8 mouse cellular contexts compared by ENCODE assay signal in the genomic region with DNA sequence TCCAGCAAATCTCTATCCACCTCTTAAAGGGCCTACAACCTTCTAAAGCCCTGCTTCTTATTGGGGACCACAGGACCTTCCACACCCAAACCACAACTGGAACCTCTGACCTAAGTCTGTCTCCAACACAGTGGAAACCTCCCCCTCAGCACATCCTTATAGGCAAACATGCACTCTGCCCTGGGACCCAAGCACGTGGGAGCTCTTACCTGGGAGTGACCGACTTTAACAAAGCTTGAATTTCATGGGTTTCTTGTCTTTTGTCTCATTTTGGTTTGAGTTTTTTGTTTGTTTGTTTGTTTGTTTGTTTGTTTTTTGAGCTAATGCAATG. TPM values are rescaled to one million over a fixed set of nuclear protein-coding genes. Genes with fewer than 3 reads are reported as not detected.
DNase-seq lines count a peak whose midpoint lies in the region; ATAC-seq lines count a peak whose summit lies in the region.

No protein-coding gene starts in this region.

- peaks cover 15% of the 10 kb centered on the region for H3K4me1 ChIP-seq in heart, embryonic 11.5 days (ENCODE audit: control insufficient read depth, insufficient read depth, low read length)
- H3K4me1 ChIP-seq in midbrain, embryonic 10.5 days: peaks cover 24% of the 10 kb centered on the region
- H3K4me1 ChIP-seq in midbrain, embryonic 13.5 days (replicated peaks): peaks cover 13% of the 10 kb centered on the region
- peaks cover 36% of the 10 kb centered on the region for H3K4me1 ChIP-seq in liver, embryonic 12.5 days

- peak overlapping the region; percentile 37; the same call in 1 of the 2 replicates for H3K4me2 ChIP-seq in heart, embryonic 11.5 days
- H3K4me2 ChIP-seq in midbrain, embryonic 13.5 days (replicated peaks): no peak overlapping the region
- peak overlapping the region; percentile 53 for H3K4me2 ChIP-seq in liver, embryonic 12.5 days

- H3K27me3 ChIP-seq in heart, embryonic 11.5 days (ENCODE audit: control insufficient read depth, insufficient read depth, low read length): no peaks in the 10 kb centered on the region
- H3K27me3 ChIP-seq in midbrain, embryonic 10.5 days (ENCODE audit: low read depth, poor library complexity, severe bottlenecking): no peaks in the 10 kb centered on the region
- no peaks in the 10 kb centered on the region for H3K27me3 ChIP-seq in midbrain, embryonic 13.5 days
- 0 out of 2 replicates have a peak, but pooled peaks cover under 1% of the 10 kb centered on the region for H3K27me3 ChIP-seq in liver, embryonic 12.5 days (replicated peaks)

- 53% methylated on average over 2 of the region's 2 CpGs for WGBS in heart, embryonic 11.5 days (ENCODE audit: insufficient replicate concordance)
- 70% methylated on average over 2 of the region's 2 CpGs for WGBS in midbrain, embryonic 10.5 days
- 81% methylated on average over 2 of the region's 2 CpGs for WGBS in midbrain, embryonic 13.5 days
- WGBS in liver, embryonic 12.5 days (ENCODE audit: insufficient replicate concordance): 15% methylated on average over 2 of the region's 2 CpGs

- 0 out of 2 replicates have a peak overlapping the region, but pooled peaks have one; percentile 74 for H3K27ac ChIP-seq in heart, embryonic 11.5 days (ENCODE audit: low read depth, low read length)
- H3K27ac ChIP-seq in midbrain, embryonic 10.5 days (replicated peaks): peak overlapping the region; percentile 69
- H3K27ac ChIP-seq in midbrain, embryonic 13.5 days: no peak overlapping the region
- peak overlapping the region; percentile 61 for H3K27ac ChIP-seq in liver, embryonic 12.5 days

- H3K9me3 ChIP-seq in heart, embryonic 11.5 days (replicated peaks; ENCODE audit: control insufficient read depth, low read length): no peaks in the 10 kb centered on the region
- no peaks in the 10 kb centered on the region for H3K9me3 ChIP-seq in midbrain, embryonic 10.5 days (replicated peaks)
- no peaks in the 10 kb centered on the region for H3K9me3 ChIP-seq in midbrain, embryonic 13.5 days
- no peaks in the 10 kb centered on the region for H3K9me3 ChIP-seq in liver, embryonic 12.5 days (replicated peaks)

- no peaks in the 10 kb centered on the region for H3K36me3 ChIP-seq in heart, embryonic 11.5 days (ENCODE audit: control insufficient read depth, insufficient read depth, low read length)
- H3K36me3 ChIP-seq in midbrain, embryonic 10.5 days: no peaks in the 10 kb centered on the region
- H3K36me3 ChIP-seq in midbrain, embryonic 13.5 days: no peaks in the 10 kb centered on the region
- no peaks in the 10 kb centered on the region for H3K36me3 ChIP-seq in liver, embryonic 12.5 days

- no peak for ATAC-seq in heart, embryonic 11.5 days (replicated peaks; ENCODE audit: insufficient number of reproducible peaks, low FRiP score, low TSS enrichment)
- no peak for ATAC-seq in midbrain, embryonic 13.5 days
- no peak for ATAC-seq in liver, embryonic 12.5 days

- H3K4me3 ChIP-seq in heart, embryonic 11.5 days (ENCODE audit: low read depth, low read length): no peak overlapping the region
- H3K4me3 ChIP-seq in midbrain, embryonic 10.5 days: no peak overlapping the region
- H3K4me3 ChIP-seq in midbrain, embryonic 13.5 days (replicated peaks): no peak overlapping the region
- no peak overlapping the region for H3K4me3 ChIP-seq in liver, embryonic 12.5 days

- H3K9ac ChIP-seq in heart, embryonic 11.5 days (ENCODE audit: low read depth, low read length): peak overlapping the region; percentile 12; the same call in 1 of the 2 replicates
- H3K9ac ChIP-seq in midbrain, embryonic 13.5 days (replicated peaks): no peak overlapping the region
- peak overlapping the region; percentile 40; the same call in 1 of the 2 replicates for H3K9ac ChIP-seq in liver, embryonic 12.5 days

- DNase-seq in heart, postnatal 25 days (ENCODE audit: low spot score): no peak
- no peak for DNase-seq in midbrain, embryonic 10.5 days (ENCODE audit: low spot score)
- DNase-seq in yolk sac, embryonic 10.5 days (ENCODE audit: low spot score): peak; percentile 88
- no peak for DNase-seq in adrenal gland, postnatal 14 days
- DNase-seq in embryo, embryonic 10.5 days (ENCODE audit: low spot score): no peak

- intact Hi-C loops in heart, postnatal 25 days (cut with DNase I): loop anchor here (2.0 kb wide), 1 partner anchor 21 kb away; no protein-coding TSS in a partner anchor

RNA-seq across cellular contexts. Expression of a gene that starts 51.4 kb away (rescaled TPM):
- 176 and 191 TPM in 2 replicates for polyA plus RNA-seq in heart, embryonic 11.5 days (2014; fragmentation: Nextera tagmentation; extraction: Ambion mirVana)
- 100 to 1,000 TPM; 167 to 189 TPM for total RNA-seq in heart, postnatal 25 days (2021)
- 26.9 and 30.0 TPM in 2 replicates for polyA plus RNA-seq in midbrain, embryonic 10.5 days (2016; fragmentation: Nextera tagmentation; extraction: Ambion mirVana)
- polyA plus RNA-seq in midbrain, embryonic 13.5 days (2015; fragmentation: Nextera tagmentation; extraction: Ambion mirVana): 19.0 and 20.4 TPM in 2 replicates
- 364 and 366 TPM in 2 replicates for polyA plus RNA-seq in liver, embryonic 12.5 days (2016; fragmentation: Nextera tagmentation; extraction: Ambion mirVana)
- total RNA-seq in adrenal gland, postnatal 14 days (2021): 142 and 201 TPM in 2 replicates
